Mouse (Mus musculus) liver, embryonic 14.5 days (tissue): Measurements from ENCODE around the gene Fkbpl.

Experiments
- CTCF ChIP-seq: IDR thresholded peaks from 2 replicates; pipeline ENCODE4 v1.5.1; 2016; ENCODE audit warnings: antibody characterized with exemption, low read depth, control low read depth
- EP300 ChIP-seq: IDR thresholded peaks from 2 replicates; pipeline ENCODE4 v1.6.1; 2016; ENCODE audit warnings: antibody characterized with exemption, low read depth

DNA sequence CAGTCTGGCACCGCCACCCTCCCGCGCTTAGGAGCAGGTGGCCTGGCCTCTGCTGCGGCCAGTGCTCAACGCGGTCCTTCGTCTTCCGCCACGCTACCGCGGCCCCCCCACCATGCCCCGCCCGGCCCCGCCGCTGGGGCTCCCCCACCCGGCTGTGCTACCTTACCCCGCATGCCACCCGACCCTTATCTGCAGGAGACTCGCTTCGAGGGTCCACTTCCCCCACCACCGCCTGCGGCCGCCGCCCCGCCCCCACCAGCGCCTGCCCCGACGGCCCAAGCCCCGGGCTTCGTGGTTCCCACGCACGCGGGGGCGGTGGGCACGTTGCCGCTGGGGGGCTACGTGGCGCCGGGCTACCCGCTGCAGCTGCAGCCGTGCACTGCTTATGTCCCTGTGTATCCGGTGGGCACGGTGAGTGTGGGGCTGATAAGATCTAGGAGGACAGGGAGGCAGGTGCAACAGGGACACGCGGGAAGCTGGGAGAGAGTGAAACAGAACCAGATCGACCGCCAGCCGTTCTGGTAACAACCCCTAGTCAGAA lies 13.7 kb upstream of the Fkbpl start:
- TF ChIP-seq CTCF (no peak), EP300 (no peak)
